Mouse (Mus musculus): ENCODE results near the gene Kcnh7.

Gene Kcnh7

GRCm38 (mm10) chr2:63183563-63184545, at the start of gene Kcnh7:
Gene Kcnh7, minus strand, starts transcription at chr2:63184287.
- DNase-seq (ENCODE audit: low spot score): peak; percentile 40

DNA sequence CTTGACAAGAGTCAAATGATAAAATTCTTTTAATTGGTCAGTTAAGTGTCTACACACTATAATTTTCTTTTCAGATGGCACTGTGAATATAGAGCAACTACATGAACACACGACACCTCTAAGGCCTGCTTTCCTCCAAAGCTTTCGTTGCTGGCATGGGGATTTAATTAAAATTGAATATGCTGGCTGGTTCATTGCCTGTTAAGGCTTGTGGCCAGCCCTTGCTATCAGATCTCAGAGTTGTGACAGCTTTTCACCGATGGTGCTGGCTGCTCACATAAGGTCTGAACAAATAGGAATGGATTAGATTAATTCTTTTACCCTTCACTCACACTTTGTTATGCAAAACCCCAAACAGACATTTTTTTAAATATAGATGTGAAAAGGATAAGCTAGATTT, 23.3 kb upstream of the Kcnh7 start:
- no peak for DNase-seq (ENCODE audit: low spot score)

GRCm38 (mm10) chr2:63186014-63186413, 1.9 kb upstream of the Kcnh7 start:
- peak; percentile 86 for DNase-seq (ENCODE audit: low spot score)

- peak; percentile 39 for DNase-seq (ENCODE audit: low spot score)
Measured at GRCm38 (mm10) chr2:63184551-63185430, 704 bp upstream of the Kcnh7 start.

DNA sequence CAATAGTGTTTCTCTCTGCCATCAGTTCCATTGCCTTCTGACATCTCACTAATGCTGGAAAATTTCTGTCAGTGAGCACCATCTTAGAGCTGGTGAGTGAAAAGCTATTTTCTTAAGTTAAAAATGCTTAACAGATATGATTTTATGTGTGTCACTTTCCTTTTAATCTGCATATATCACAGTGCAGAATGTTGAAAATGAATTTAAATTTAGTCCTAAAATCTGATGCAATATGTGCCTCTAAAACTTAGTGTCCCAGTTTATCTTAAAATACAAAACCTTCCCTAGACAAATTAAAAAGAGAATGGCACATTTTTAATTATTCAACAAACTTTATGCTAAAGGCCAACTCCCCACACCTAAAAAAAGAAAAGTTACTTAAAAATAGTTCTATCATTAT, 30.4 kb downstream of the Kcnh7 start:
- DNase-seq (ENCODE audit: low spot score): no peak

- DNase-seq (ENCODE audit: low spot score): no peak
Measured at GRCm38 (mm10) chr2:63127762-63128516, 56.1 kb downstream of the Kcnh7 start.

DNA sequence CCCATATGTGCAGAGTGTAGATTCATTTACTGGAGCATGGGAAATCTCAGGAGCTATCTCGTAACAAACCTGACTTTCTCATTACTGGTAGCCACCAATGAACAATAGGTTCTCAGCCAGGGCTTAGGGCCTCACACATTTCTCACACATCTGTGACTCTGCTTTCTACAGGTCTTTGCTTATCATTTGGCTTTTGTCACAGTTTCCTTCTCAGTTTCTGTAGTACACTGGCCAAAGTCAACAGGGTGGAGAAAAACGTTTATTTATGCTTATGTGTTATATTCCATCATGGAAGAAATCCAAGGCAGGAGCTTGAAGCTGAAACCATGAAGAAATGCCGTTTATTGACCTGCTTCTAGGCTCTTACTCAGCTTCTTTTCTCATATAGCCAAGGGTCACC, 63.8 kb downstream of the Kcnh7 start:
- no peak for DNase-seq (ENCODE audit: low spot score)

DNA sequence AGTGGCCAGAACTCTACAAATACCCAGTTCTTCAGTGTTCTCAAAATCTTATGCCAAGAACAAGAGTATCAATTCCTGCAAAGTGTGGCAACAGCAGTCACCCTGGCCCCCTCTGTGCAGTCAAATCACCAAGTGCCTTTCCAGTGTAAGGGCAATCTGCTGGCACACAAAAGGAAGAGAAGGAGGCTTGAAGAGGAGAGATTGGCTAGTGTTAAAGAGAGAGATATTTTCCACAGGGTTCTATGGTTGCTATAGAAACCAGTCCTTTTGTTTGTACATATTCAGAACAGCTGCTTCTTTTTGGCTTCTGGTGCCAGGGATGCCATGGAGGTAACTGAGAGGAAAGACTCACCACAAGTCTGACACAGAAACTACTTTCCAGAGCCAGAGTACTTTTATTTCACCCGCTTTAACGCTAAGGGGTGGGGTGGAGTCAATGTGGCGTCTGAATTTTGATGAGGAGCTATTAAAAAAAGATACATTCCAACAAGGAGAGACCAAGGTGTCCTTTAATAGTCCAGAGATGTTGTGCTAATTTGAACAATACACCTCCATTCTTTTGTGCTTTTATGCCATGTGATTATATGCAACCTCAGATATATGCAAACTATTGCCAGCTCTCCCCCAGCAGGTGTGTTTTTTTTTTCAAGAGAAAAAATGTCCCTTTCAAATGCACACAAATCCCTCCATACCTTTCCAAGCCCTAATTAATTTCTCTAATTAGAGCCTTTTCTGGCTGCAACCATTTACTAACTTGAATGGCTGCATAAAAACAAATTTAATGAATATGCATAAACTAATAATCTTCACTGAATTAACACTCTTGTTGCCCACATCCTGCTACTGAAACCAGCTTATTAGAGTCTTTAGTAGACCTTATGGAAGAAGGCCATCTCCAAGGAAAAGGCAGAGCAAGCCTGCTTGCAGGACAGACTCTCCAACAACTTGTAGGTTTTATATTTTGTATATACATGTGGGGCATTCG, 66.6 kb downstream of the Kcnh7 start:
- DNase-seq (ENCODE audit: low spot score): peak; percentile 63

- DNase-seq (ENCODE audit: low spot score): no peak
Measured at GRCm38 (mm10) chr2:63105971-63106370, 78.1 kb downstream of the Kcnh7 start.

DNA sequence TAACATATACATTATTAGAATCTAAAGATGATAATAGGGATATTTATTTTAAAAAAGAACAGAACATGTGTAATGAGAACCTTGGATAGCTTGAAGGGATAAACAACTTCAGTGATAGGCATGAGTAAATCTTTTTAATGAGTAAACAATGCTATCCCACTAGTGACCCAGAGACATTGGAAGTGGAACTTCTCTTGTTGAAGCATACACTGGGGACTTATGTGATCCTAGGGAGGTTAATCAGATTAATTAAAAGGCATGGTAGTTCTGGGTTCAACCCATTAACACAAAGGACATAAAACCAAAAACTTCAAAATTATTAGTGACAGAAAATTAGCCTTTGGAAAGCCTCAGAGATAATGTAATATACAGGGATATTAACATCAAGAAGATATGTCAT, 84.4 kb downstream of the Kcnh7 start:
- no peak for DNase-seq (ENCODE audit: low spot score)

- DNase-seq (ENCODE audit: low spot score): no peak
Measured at GRCm38 (mm10) chr2:63091775-63092174, 92.3 kb downstream of the Kcnh7 start.

DNA sequence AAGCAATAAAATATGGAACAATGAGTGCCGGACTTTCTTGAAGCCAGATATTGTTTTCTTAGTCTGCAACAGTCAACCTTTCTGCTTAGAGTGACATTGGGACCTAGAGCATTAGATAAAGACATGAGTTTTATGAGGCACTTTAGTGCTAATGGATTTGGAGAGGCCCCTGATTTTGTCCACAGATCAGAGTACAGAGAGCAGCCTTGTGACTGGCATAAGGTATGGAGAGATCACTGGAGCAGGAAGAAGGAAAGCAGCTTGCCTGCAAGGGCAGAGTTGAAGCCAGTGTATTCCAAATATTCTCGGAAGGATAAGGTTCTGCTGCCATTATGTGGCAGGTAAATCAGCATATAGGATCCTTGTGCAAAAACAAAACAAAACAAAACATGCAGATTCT, 93.6 kb downstream of the Kcnh7 start:
- no peak for DNase-seq (ENCODE audit: low spot score)

DNA sequence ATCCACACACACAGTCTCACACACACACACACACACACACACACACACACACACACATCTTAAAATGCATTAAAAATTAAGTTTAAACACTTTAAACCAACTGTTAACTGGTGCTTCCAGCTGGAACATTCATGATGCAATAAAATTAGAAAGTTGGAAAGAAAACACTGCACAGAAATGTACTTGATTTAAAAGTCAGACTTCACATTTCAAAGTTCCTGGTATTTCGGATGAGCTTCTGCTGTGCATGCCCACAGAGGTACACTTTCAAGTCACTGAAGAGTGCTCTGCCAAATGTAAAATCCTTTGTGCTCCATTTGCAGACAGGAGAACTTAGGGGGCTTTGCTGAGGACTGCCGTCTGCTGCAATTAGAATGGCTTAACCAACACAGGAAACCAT, 125.7 kb downstream of the Kcnh7 start:
- no peak for DNase-seq (ENCODE audit: low spot score)

DNA sequence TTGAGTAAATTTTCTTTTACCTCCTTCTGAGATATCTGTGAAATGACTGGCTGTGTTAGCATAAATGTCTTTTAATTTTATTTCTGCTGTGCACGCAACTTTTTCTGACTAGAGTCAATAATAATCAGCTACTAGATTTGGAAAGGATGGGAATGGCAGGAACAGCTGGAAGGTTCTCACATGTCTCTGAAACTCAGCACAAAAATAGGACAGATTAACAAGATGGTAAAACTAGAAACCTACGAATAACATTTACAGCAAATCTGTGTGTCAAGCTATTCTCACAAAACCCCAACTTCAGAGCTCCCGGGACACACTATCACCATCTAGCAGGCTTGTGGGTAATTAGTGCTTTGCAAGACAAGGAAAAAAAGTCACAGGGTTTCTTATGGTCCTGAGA, 134.2 kb downstream of the Kcnh7 start:
- DNase-seq (ENCODE audit: low spot score): no peak

DNA sequence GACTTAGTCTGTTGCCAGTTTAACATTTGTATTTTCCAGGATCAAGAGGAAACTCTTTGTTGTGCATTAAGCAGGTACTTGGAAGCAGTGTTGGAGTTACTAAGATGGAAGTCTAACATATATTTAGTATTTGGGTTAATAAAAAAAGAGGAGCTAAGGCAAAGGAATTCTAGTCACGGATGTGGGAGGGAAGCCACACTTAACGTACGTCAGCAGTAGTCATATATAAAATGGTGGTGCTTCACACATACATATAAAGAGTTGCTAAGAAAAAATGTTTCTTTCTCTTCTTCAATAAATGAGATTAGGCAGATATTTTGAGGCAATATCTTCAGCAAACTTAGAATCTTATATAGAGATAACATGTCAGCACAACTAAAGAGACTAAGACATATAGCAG, 144.4 kb downstream of the Kcnh7 start:
- no peak for DNase-seq (ENCODE audit: low spot score)

GRCm38 (mm10) chr2:63014909-63015308, 169.2 kb downstream of the Kcnh7 start:
- no peak for DNase-seq (ENCODE audit: low spot score)

GRCm38 (mm10) chr2:63009141-63009540, 174.9 kb downstream of the Kcnh7 start:
- no peak for DNase-seq (ENCODE audit: low spot score)

- no peak for DNase-seq (ENCODE audit: low spot score)
Measured at GRCm38 (mm10) chr2:63002784-63003183, 181.3 kb downstream of the Kcnh7 start.

DNA sequence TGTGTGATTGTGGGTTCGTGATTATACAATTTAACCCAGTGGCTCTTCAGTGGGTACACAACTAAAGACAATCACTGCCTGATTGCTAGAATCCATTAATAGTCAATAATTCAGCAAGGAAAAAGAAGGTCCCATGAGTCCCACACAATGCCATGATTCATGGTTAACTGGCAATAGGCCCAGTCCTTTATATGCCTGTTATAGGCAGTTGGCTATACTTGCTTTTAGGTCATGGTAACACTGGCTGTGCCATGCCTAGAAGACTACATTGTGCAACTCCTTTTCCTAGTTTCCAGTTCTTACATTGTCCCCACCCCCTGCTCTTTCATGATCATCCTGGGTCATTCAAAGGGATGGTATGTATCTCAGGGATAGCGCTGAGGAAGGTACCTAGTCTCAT, 186.4 kb downstream of the Kcnh7 start:
- DNase-seq (ENCODE audit: low spot score): no peak

- no peak for DNase-seq (ENCODE audit: low spot score)
Measured at GRCm38 (mm10) chr2:62988616-62989015, 195.5 kb downstream of the Kcnh7 start.

DNA sequence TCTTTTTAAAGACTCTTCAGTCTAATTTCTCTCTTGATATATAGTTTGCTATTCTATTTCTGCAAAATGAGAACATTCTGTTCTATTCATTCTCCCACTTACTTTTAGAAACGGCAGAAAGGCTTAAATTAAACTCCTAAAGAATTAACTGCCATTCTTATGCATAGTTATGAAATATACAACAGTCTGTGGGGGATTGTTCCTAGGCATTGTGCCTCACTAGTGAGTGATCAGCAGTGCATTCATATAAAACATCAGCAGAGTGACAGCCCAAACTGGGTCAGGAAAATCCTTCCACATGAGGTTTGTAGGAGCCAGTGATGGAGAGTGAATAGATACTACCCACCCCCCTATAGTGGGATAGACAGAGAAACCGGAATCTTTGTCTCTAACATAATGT, 200.2 kb downstream of the Kcnh7 start:
- DNase-seq (ENCODE audit: low spot score): no peak

All from embryo, embryonic 10.5 days (tissue).